Mouse (Mus musculus): ENCODE results near the gene 3110082I17Rik.

The 3110082I17Rik gene

DNA sequence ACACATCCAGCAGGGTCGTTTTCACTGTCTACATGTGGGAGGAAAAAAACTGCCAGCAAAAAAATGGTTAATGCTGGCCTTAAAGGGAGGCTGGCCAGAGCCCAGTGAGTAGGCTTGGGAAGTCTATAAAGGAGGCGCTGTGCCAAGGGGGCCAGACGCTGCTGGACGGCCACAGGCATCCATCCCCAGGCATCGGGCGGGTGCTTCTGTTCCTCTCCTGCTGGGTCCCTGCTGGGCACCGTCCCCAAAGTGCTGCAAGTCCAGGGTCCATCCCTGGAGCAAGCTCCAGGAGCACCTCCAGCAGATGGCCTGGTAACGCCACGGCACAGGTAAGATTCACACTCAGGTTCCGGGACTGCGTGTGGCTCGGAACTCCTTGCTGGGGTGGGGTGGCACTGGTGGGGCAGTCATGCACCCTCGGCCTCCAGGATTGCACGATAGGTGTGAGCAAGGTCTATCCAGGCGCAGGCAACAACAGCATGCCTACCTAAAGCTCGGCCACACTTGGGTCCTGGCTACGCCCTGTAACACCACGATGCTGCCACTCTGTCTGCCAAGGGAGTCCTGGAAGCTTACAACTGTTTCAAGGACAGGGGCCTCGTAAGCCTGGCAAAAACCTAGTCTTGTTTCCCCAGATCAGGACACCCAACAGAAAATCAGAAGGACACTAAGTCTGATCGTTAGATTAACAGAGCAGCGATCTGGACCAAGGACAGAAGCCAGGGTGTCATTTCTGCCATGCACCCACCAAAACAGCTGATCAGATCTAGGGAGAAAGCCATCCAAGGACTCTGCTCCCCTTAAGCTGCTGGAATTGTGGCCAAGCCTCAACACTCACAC lies 37.1 kb downstream of the 3110082I17Rik start, which contains the start of gene Gper1:
Gene Gper1 (plus strand): TSS at position 126 of the 840 bp plus-strand sequence.
- no peak for DNase-seq (ENCODE audit: low read depth, low spot score)

DNA sequence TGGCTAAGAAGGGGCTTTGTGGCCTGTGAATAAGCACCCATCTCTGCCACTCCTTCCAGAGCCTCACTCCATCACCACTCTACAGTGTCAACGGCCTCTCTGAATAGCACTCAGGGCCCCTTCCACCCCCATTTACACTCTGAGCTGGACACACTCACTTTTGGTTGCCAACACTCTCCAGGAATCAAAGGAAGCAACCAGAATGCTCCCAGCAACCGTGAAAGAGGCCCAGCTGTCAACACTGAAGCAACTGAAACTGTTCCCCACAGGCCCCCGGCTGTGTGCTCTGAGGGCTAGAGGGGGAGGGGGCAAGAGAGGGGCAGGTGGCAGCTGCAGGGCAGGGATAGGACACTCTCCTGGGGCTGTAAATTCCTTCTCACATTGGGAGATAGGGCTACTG lies 41.7 kb downstream of the 3110082I17Rik start:
- DNase-seq (ENCODE audit: low read depth, low spot score) = no peak

GRCm38 (mm10) chr5:139418110-139418509 lies 42.2 kb downstream of the 3110082I17Rik start:
- no peak for DNase-seq (ENCODE audit: low read depth, low spot score)

DNA sequence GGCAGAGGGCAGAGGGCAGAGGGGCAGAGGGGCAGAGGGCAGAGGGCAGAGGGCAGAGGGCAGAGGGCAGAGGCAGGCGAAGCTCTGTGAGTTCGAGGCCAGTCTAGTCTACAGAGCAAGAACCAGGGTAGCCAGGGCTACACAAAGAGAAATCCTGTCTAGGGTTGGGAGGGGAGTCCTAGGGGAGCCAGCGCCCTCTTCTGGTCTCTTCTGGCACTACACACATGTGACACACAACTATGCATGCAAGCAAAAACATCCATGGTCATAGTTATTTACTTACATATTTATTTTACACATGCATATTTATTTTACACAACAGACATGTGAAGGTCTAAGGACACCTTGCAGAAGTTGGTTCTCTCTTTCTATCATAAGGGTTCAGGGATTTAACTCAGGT lies 42.8 kb downstream of the 3110082I17Rik start:
- no peak for DNase-seq (ENCODE audit: low read depth, low spot score)

GRCm38 (mm10) chr5:139416942-139417341 lies 43.4 kb downstream of the 3110082I17Rik start:
- DNase-seq (ENCODE audit: low read depth, low spot score) = no peak

- DNase-seq (ENCODE audit: low read depth, low spot score) = no peak
These were observed 45.3 kb downstream of the 3110082I17Rik start for GRCm38 (mm10) chr5:139415001-139415400.

GRCm38 (mm10) chr5:139413545-139413944 lies 46.8 kb downstream of the 3110082I17Rik start:
- DNase-seq (ENCODE audit: low read depth, low spot score) = no peak

DNA sequence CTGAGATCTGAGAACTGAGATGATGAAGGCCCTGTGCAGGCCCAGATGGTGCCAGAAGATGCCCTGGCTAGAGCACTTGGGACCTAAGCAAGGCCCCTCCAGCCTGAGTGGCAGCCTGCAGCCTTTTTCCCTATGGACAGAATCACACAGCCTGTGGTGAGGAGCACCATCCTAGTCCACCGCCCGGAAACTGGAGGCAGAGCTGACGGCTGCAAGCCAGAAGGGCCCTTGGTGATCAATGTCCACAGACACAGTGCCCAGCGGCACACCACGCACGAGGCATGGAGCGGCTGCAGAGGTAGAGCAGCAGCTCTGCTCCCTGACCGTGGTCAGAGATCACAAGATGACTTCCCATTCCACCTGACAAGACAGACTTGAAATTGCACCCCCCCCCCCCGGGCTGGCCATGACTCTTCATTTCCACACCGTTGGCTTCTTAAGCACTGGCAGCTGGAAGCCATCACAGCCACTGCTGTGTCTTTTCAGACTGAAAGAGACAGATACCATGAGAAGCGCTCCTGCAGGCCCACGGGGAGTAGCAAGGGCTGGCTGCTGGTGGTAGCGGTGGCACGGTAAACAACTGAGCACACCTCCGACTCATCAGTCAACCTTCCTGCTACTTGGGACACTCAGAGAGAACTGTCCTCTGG lies 48.5 kb downstream of the 3110082I17Rik start:
- DNase-seq (ENCODE audit: low read depth, low spot score) = no peak

DNA sequence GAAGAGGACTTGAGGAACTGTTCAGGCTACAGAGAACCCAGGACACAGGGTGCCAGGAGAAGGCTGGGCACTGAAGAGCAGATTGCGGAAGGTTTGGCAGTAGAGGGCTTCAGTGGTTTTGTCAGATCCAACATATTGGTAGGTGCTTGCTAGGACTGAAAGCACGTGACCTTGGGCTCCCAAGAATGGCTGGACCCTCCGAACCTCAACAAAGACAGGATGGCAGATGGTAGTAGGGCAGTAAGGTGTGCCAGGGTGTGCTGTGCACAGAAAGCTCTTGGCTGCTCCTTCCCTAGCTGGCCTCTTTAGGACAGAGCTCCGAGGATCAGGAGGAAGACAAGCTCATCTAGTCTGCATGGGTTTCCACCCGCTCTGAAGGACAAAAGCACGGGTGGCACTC lies 49.2 kb downstream of the 3110082I17Rik start:
- DNase-seq (ENCODE audit: low read depth, low spot score) = no peak

DNA sequence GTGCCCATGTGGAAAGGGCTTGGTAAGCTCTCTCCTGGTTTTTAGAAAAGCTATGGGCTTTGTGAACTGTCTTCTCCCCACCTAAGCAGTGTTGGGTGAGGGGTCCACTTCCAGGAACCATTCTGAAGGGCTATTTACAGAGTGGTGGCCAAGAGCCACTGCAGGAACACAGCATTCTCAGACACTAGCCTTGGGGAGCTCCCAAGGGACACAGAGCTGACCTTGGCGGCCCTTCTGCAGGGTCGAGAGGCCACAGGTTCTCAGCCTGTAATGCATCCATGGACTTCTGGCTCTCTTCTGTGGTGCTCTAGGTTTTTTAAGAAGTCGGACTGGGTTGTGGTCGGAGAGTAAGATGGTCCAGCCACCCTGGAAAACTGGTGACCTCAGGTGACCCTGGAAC lies 50.3 kb downstream of the 3110082I17Rik start:
- no peak for DNase-seq (ENCODE audit: low read depth, low spot score)

DNA sequence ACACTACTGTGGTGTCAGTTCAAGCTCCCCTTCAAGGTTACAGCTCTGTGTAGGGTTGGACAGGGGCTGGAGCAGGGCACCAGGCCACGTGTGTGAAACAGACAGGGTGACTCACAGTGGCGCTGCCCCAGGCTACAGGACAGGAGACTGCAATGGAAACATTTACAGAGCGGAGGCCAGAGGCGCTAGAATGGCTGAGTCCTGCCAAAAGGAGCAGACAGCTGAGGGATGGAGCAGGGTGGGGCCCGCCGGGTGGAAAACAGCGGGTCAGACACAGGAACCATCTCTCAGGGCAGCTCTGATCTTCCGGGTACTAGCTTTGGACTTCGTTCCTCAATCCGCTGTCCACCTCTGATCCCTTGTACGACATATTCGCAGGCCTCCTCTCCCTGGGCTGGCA lies 50.9 kb downstream of the 3110082I17Rik start:
- DNase-seq (ENCODE audit: low read depth, low spot score) = no peak

- DNase-seq (ENCODE audit: low read depth, low spot score) = no peak
These were observed 51.8 kb downstream of the 3110082I17Rik start for GRCm38 (mm10) chr5:139408511-139408910.

DNA sequence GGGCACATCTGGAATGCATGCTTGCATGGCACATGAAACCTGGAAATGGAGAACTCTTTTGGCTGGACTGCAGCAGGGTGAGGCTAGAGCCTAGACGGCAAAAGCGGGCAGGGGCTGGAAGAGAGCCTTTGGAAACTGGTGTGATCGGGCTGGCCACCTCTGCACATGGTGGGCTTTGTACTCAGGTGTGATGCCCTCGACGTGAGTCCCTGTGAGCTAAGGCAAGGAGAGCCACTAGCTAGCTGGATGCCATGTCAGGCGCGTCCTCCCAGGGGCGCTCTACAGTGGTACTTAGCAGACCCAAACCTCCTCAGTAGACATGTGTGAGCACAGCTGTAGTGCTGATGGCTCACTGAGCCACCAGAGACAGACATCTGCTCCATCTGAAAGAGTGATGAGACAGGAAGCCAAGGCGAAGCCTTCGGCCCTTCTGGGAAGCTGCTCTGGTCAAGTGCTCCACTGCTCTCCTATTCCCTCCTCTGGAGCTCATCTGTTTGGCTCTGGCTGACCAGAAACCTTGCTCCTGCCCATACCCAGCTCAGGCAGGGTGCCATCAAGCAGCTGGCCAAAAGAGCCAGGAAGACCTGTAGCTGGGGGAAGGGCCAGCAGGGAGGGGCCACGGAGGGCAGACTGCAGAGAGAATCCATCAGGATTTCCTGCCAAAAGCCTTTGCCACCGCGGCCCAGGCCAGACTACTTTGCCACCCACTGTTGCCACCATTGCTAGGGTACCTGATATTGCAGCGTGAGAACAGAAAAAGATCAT lies 53.0 kb downstream of the 3110082I17Rik start:
- DNase-seq (ENCODE audit: low read depth, low spot score) = no peak

DNA sequence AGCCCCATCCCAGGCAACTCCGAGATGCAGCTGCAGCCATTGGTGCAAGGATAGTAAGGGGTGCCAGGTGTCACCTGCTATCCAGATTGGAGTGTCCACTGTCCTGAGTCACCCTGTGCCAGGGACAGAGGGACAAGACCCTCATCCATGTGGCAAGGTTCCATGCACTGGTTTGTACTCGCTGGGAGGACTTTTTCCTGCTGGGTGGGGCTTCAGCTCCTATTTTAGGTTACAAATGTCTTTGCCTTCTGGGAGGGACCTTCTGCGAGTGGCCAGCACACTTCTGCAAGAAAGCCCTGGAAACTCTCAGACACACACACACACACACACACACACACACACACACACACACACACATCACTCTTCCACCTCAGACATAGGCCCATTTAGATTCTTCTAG lies 54.4 kb downstream of the 3110082I17Rik start:
- no peak for DNase-seq (ENCODE audit: low read depth, low spot score)

DNA sequence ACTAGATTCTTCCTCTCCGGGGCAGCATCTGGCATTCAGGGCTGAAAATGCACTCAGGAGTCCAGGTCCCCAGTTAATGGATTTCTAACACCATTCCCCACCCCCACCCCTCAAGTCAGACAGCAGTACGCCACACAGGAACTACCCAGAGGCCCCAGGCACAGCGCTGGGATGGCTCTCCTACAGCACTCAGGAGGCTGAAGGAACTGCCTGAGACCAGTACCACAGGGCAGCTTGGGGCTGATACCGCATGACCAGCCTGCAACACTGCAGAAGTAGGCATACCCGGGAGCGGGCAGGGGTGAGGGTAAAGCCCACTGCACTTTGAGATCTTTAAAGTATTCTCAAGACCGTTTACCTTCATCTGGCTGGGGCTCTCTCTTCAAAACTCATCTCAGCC lies 54.8 kb downstream of the 3110082I17Rik start:
- no peak for DNase-seq (ENCODE audit: low read depth, low spot score)

DNA sequence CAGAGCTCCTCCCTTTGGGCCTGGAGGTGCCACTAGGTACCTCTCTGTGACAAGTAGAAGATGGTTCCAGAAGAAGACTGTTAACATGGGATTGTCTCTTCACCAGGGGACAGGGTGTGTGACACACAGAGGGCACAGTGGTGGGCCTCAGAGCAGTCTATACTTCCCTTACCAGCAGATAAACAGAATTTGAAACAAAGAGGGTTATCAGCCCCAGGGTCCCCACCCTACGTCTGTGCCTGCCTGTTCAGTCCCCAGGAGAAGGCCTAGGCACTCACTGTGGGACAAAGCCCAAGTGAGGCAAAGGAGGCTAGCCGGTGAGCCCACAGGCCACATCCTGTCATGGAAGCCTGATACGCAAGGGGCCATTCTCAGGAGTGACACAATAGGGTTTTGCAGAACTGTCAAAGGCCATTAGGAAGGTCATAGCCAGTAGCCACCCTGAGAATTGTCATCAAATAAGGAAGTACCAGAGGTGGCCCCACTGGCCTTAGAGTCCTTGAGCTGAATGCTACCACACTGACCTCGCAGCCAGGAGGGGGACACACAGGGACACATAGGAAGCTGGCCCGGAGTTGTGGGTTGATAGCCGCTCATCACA lies 55.4 kb downstream of the 3110082I17Rik start, which contains the start of gene C130050O18Rik:
Gene C130050O18Rik (plus strand): TSS at position 480 of the 601 bp plus-strand sequence.
- DNase-seq (ENCODE audit: low read depth, low spot score) = no peak

DNA sequence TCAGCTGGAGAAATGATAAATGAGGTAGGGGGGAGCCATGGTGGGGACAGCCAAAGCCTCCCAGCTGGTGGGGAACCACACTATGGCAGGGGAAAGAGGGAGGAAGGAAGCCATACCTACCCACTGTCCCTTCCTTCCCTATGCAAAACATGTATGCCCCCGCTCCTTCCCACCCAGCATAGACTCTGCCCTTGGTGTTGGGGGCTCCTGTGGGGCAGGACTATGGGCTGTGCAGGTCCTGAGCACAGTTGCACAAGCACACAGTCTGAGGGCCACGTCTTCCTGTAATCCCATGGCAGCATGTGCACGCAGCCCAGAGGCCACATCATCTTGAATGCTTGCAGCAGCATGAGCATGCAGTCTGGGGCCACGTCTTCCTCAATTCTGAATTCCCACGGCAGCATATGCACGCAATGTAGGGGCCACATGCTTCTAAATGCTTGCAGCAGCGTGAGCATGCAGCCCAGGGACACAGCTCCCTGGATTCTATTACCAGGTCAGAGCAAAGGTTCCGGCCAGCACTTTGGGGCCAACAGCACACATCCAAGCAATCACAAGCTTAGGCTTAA lies 56.6 kb downstream of the 3110082I17Rik start:
- no peak for DNase-seq (ENCODE audit: low read depth, low spot score)

GRCm38 (mm10) chr5:139402106-139402505 lies 58.2 kb downstream of the 3110082I17Rik start:
- no peak for DNase-seq (ENCODE audit: low read depth, low spot score)

GRCm38 (mm10) chr5:139399991-139400390 lies 60.3 kb downstream of the 3110082I17Rik start:
- DNase-seq (ENCODE audit: low read depth, low spot score) = no peak

GRCm38 (mm10) chr5:139398786-139399185 lies 61.5 kb downstream of the 3110082I17Rik start:
- no peak for DNase-seq (ENCODE audit: low read depth, low spot score)

Data from forelimb bud, embryonic 11.5 days (tissue).